Mouse (Mus musculus) lung, adult 10 weeks (tissue): ENCODE measurements around the gene Ccdc142. TPM values are rescaled to one million over a fixed set of nuclear protein-coding genes. Genes with fewer than 3 reads are reported as not detected.

Experiments used
- polyA plus RNA-seq: library from polyadenylated mRNA; stranded (reverse); fragments of 350-450 nt; fragmentation: Illumina TruSeq; extraction: RNeasy Lipid Tissue Mini Kit (QIAGEN cat#74804); gene quantifications from one replicate; pipeline ENCODE4 v1.2.3, GENCODE M21; 2014; ENCODE audit warnings: low read depth, low replicate concordance; ENCODE audit not compliant: insufficient read depth

Gene Ccdc142
- polyA plus RNA-seq: 1.3 TPM

DNA sequence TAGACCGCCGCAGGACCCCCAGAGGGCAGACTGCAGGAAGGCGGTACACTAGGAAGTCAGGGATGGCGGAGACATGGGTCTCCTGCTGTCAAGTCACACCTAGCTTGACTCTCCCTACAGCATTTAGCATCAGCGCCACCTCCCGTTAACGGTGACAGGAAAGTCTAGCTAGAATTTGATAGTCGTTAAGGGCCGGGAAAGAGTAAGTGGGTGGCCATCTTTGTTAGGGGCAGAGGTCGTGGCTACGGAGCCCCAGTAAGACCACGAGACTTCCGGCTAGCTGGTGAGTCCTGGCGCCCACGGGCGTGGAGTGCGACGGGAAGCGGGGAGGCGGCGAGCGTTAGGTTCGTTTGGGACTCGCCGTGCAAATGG lies at the start of gene Ccdc142, which contains the start of gene Gm42688:
Ccdc142 (plus strand) TSS at position 286 of the 372 bp plus-strand sequence.
Gm42688 (plus strand) TSS at position 302 of the 372 bp plus-strand sequence.

GRCm38 (mm10) chr6:83054074-83054851 lies 47.1 kb upstream of the Ccdc142 start, which contains the start of gene Aup1:
Gene Aup1 (plus strand): TSS chr6:83054521.

DNA sequence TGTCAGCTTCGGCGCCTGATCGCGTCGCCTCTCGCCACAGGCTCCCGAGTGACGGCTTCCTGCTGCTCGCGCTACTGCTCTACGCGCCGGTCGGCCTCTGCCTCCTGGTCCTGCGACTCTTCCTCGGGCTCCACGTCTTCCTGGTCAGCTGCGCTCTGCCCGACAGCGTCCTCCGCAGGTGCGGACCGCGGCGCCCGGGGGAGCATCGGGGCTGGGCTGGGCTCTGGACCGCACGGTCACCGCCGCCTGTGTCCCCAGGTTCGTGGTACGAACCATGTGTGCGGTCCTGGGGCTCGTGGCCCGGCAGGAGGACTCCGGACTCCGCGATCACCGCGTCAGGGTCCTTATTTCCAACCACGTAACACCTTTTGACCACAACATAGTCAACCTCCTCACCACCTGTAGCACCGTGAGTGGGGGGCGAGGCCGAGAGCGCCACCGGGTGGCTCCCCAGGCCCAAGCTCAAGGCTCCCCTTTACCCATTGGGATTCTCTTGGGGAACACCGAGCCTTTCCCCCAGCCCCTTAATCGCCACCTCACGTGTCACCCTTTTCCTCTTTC lies 46.5 kb upstream of the Ccdc142 start, which contains the start of gene Htra2:
Htra2 (minus strand) TSS at position 403 of the 561 bp plus-strand sequence.

GRCm38 (mm10) chr6:83057790-83058189 lies 43.6 kb upstream of the Ccdc142 start, which contains the start of gene Dqx1:
Gene Dqx1 (plus strand): TSS chr6:83057844.

GRCm38 (mm10) chr6:83070247-83070310 lies 31.3 kb upstream of the Ccdc142 start, which contains the start of gene Tlx2:
Gene Tlx2 (minus strand): TSS chr6:83070293.

GRCm38 (mm10) chr6:83077630-83078323 lies 23.6 kb upstream of the Ccdc142 start, which contains the start of gene Pcgf1:
Gene Pcgf1 (plus strand): TSS chr6:83077869.

GRCm38 (mm10) chr6:83086121-83087035 lies 15.0 kb upstream of the Ccdc142 start, which contains the start of gene Lbx2:
Gene Lbx2 (plus strand): TSS chr6:83086367.

DNA sequence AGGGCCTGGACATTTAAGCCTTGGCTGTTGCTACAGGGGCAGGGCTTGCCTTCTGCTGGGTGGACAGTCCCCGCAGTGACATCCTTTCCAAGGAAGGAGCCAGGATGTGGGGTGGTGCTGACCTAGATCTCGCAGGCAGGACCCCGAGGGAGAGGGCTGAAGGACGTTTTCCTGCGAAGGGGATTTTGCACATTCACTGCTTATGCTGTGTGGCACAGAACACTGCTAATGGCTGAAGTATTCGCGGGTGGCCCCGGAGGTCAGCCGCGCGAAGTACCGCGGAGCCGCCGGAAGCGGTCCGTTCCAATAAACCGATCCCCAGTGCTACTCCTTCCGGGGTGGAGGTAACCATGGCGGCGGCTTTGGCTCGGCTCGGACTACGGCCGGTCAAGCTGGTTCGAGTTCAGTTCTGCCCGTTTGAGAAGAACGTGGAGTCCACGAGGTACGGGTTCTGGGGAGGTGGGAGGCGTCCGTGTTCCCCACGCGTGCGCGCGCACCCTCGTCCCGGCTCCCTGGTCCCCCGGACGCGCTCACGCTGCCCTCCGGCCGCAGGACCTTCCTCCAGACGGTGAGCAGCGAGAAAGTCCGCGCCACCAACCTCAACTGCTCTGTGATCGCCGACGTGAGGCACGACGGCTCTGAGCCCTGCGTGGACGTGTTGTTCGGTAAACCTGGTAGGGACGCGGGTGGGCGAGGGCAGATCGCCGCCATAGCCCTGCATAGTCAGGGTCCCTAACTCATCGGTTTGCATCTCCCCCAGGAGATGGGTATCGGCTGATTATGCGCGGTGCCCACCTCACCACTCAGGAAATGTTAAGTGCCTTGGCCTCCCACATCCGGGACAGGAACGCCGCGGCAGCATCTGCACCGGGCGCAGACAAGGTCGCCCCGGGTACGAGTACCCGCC lies 7.6 kb downstream of the Ccdc142 start, which contains the start of gene Mrpl53:
Mrpl53 (plus strand) TSS at position 279 of the 907 bp plus-strand sequence.

DNA sequence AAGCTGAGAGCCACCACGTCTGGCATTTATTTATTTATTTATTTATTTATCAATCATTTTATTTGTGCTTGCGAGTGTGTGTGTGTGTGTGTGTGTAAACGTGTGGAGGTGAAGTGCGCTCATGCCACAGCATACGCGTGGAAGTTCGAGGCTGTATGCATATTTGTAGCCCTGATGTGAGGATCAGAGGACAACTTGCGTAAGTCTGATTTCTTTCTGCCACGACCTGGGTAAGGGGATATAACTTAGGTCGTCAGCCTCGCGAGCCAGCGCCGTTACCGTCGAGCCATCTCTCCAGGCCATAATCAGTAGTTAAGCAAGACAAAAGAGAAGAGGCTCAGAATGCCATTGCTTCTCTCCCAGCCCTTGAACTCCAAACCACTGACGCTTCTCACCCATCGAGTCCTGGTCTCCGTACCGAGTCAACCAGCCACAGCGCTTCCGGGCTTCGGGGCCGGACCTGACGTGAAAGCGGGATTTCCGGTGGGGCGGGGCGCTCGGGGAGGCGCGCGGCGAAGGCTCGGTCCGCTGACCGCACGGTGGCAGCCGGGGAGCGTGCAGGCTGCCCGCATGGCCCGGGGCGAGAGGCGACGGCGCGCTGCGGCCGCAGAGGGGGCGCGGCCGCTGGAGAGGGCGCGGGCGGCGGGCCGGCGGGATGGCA lies 13.7 kb downstream of the Ccdc142 start, which contains the start of gene Mogs:
Mogs (plus strand) TSS at position 486 of the 661 bp plus-strand sequence.

DNA sequence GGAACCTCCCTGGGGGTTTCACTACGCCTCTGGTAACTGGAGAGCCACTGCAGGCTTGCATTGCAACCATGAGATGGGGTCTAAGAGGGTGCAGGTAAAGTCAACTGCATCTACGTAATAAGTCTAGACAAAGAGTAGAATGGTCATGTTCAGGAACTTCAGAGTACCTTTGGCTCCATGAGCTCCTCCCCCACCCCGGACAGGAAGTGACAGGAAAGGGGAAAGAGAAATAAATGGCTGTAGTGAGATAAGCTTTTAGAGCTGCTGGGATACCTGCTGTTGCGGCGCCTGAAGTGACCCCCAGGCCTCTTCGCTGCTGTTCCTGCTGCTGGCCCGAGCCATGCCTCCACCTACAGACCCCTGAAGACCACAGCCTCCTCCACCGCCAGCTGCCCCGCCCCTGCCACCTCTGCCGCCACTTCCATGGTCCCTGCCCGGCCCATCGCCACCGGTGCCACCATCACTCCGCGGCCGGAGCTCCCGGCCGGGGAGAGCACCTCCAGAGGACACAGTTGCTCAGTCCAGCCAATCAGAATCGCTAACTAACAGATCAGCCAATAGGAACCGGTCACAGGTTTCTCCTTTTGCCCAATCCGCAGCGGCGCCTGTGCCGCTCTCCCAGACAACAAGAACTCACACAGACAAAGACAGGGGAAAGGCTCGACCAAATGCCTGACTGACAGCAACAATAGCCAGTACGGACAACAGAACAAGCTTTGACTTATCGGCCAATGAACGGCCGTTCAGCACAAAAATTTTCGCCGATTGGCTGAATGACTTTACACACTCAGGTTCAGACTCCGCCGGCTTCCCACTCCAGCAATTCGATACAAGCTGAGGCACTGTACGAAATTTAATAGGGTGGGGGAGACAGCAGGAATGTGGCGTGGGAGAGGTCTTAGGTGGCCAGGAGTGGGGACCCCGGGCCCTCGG lies 19.8 kb downstream of the Ccdc142 start, which contains the start of gene Wbp1:
Wbp1 (minus strand) TSS at position 630 of the 933 bp plus-strand sequence.

DNA sequence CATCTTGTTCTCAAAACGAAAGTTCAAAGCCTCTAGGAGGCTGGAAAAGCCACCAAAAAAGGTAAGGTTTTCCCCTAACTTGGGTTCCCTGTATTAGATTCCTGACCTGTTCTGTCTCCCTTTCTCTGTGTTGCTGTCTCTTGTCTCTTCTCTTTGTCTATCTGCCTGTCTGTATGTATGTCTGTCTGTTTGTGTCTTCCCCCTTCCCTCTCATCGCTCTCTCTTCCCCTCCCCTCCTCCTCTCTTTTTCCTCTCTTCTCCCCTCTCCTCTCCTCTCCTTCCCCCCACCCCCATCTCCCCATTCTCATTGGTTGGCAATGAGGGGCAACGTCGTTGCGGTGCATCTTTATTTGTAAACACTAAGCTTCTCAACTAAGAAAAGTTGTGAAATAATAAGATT lies 23.9 kb downstream of the Ccdc142 start, which contains the start of gene Ino80b:
Ino80b (minus strand) TSS at position 101 of the 400 bp plus-strand sequence.

GRCm38 (mm10) chr6:83134951-83135513 lies 33.6 kb downstream of the Ccdc142 start, which contains the start of gene Rtkn:
Gene Rtkn (plus strand): TSS chr6:83135463.

GRCm38 (mm10) chr6:83156259-83156684 lies 54.9 kb downstream of the Ccdc142 start, which contains the start of the genes Wdr54 and 1700003E16Rik:
Gene Wdr54 (minus strand): TSS chr6:83156397.
Gene 1700003E16Rik (plus strand): TSS chr6:83156404.

Other genes with a start within 250 kb of the Ccdc142 start
- gene Sema4f, start 161.8 kb upstream of the Ccdc142 start, polyA plus RNA-seq: 5.8 TPM
- 2.0 TPM for gene M1ap, start 154.7 kb upstream of the Ccdc142 start, polyA plus RNA-seq
- gene Dok1, start 68.1 kb upstream of the Ccdc142 start, polyA plus RNA-seq: 16.3 TPM
- 3.4 TPM for gene Loxl3, start 67.4 kb upstream of the Ccdc142 start, polyA plus RNA-seq
- gene Aup1, start 47.1 kb upstream of the Ccdc142 start, polyA plus RNA-seq: 127 TPM
- gene Htra2, start 46.3 kb upstream of the Ccdc142 start, polyA plus RNA-seq: 34.7 TPM
- gene Dqx1, start 43.8 kb upstream of the Ccdc142 start, polyA plus RNA-seq: 2.2 TPM
- gene Tlx2, start 31.3 kb upstream of the Ccdc142 start, polyA plus RNA-seq: not detected
- gene Pcgf1, start 23.7 kb upstream of the Ccdc142 start, polyA plus RNA-seq: 16.3 TPM
- 2.9 TPM for gene Lbx2, start 15.2 kb upstream of the Ccdc142 start, polyA plus RNA-seq
- gene Gm42688, start within 50 bp of the Ccdc142 start, polyA plus RNA-seq: 1.8 TPM
- gene Mrpl53, start 7.4 kb downstream of the Ccdc142 start, polyA plus RNA-seq: 86.8 TPM
- gene Mogs, start 13.9 kb downstream of the Ccdc142 start, polyA plus RNA-seq: 17.2 TPM
- gene Wbp1, start 20.0 kb downstream of the Ccdc142 start, polyA plus RNA-seq: 67.8 TPM
- 19.2 TPM for gene Ino80b, start 23.8 kb downstream of the Ccdc142 start, polyA plus RNA-seq
- 22.6 TPM for gene Rtkn, start 33.9 kb downstream of the Ccdc142 start, polyA plus RNA-seq
- gene Wdr54, start 54.8 kb downstream of the Ccdc142 start, polyA plus RNA-seq: 6.7 TPM
- gene 1700003E16Rik, start 54.8 kb downstream of the Ccdc142 start, polyA plus RNA-seq: 3.6 TPM
- gene Dctn1, start 64.3 kb downstream of the Ccdc142 start, polyA plus RNA-seq: 44.7 TPM
- 8.0 TPM for gene Slc4a5, start 118.2 kb downstream of the Ccdc142 start, polyA plus RNA-seq
- gene Mthfd2, start 224.3 kb downstream of the Ccdc142 start, polyA plus RNA-seq: 3.9 TPM
- gene Mob1a, start 224.4 kb downstream of the Ccdc142 start, polyA plus RNA-seq: 55.0 TPM
- 71.9 TPM for gene Bola3, start 247.5 kb downstream of the Ccdc142 start, polyA plus RNA-seq